Mouse (Mus musculus): ENCODE results near the gene Mycbpap. TPM values are rescaled to one million over a fixed set of nuclear protein-coding genes. Genes with fewer than 3 reads are reported as not detected.
A peak's percentile ranks its signal among the peaks of the same experiment; 100 is the strongest.

The Mycbpap gene
- total and polyA plus RNA-seq, 3 experiments, result 0.08 to 3.1 (median 1.1) TPM

- no peaks in the 10 kb centered on the region for H3K36me3 ChIP-seq (replicated peaks in 1 of 2; ENCODE audit: control insufficient read depth in 1 of 2, insufficient read depth in 1 of 2, low read length in 1 of 2)
- no peak; the same call in 1 of the 2 replicates for TF ChIP-seq NELFE (IDR thresholded peaks at IDR 0.05; ENCODE audit: low read depth, low read length)
- peak; percentile 100 for TF ChIP-seq SMC3 (IDR thresholded peaks at IDR 0.05; ENCODE audit: low read depth, low read length)
- peak; percentile 40; the same call in 1 of the 2 replicates for TF ChIP-seq IRF4 (IDR thresholded peaks at IDR 0.05; ENCODE audit: low read depth, low read length)
- TF ChIP-seq ZC3H11A (IDR thresholded peaks at IDR 0.05; ENCODE audit: low read depth, low read length), result peak; percentile 99
- peak; percentile 97 to 99 for TF ChIP-seq CTCF (conservative IDR thresholded peaks at IDR 0.05 in 1 of 2, IDR thresholded peaks at IDR 0.05 in 1 of 2; ENCODE audit: low read depth in 2 of 2, low read length in 2 of 2)
- TF ChIP-seq ELF1 (IDR thresholded peaks at IDR 0.05; ENCODE audit: low read depth, low read length), result peak; percentile 29; the same call in 1 of the 2 replicates
- peak; percentile 26; the same call in 1 of the 2 replicates for TF ChIP-seq NRF1 (IDR thresholded peaks at IDR 0.05; ENCODE audit: low read depth, low read length)
- TF ChIP-seq TCF12 (IDR thresholded peaks at IDR 0.05; ENCODE audit: low read depth, low read length), result no peak; the same call in 1 of the 2 replicates
- TF ChIP-seq MAZ (IDR thresholded peaks at IDR 0.05; ENCODE audit: low read depth, low read length), result 0 out of 2 replicates have a peak, but pooled peaks have one; percentile 19
- in situ Hi-C loops (cut with MboI; ENCODE audit: low pct_ligation_motif_present, low pct_unique_long_range_greater_than_20kb, low sequenced_read_pairs), result loop anchor here (10.0 kb wide), 1 partner anchor 351 kb away; no protein-coding TSS in a partner anchor
- peaks cover 88% of the 10 kb centered on the region for H3K27me3 ChIP-seq (replicated peaks)
- H3K79me2 ChIP-seq (replicated peaks; ENCODE audit: control insufficient read depth, extremely low read depth, insufficient read depth, poor library complexity, severe bottlenecking), result no peaks in the 10 kb centered on the region
- H3K9me3 ChIP-seq (replicated peaks; ENCODE audit: low read length), result no peaks in the 10 kb centered on the region
- dilution Hi-C loops (cut with MboI; ENCODE audit: extremely low pct_ligation_motif_present, extremely low pct_unique_long_range_greater_than_20kb, low sequenced_read_pairs), result no loop called here
- no peak within 1 kb of the TSS for H3K4me2 ChIP-seq (ENCODE audit: insufficient read depth, low read depth, poor library complexity, severe bottlenecking)
- peaks cover 3 to 6% of the 10 kb centered on the region in 2 experiments for H3K4me1 ChIP-seq (ENCODE audit: control insufficient read depth in 1 of 2, insufficient read depth in 2 of 2)
- H3K9ac ChIP-seq (ENCODE audit: insufficient read depth, low read depth), result no peak within 1 kb of the TSS
- H3K4me3 ChIP-seq (replicated peaks in 1 of 3; ENCODE audit: low read depth in 2 of 3, low read length in 2 of 3, poor library complexity in 1 of 3), result no peak within 1 kb of the TSS
- no peak within 1 kb of the TSS for H3K27ac ChIP-seq (ENCODE audit: insufficient read depth, low read depth)
- peak; percentile 75 for DNase-seq (ENCODE audit: extremely low read depth)
Observed at GRCm38 (mm10) chr11:94486001-94486400, 35.5 kb downstream of the Mycbpap start, which contains the start of gene Spata20. Gene Spata20, minus strand, starts transcription at chr11:94486179.

GRCm38 (mm10) chr11:94485223-94485622 lies 36.3 kb downstream of the Mycbpap start:
- no peak for DNase-seq (ENCODE audit: extremely low read depth)
- H3K9ac ChIP-seq (ENCODE audit: insufficient read depth, low read depth), result no peak overlapping the region
- peaks cover 0 to 4% of the 10 kb centered on the region in 2 experiments; a peak in 1 of 4 replicates for H3K4me1 ChIP-seq (ENCODE audit: control insufficient read depth in 1 of 2, insufficient read depth in 2 of 2)
- H3K4me2 ChIP-seq (ENCODE audit: insufficient read depth, low read depth, poor library complexity, severe bottlenecking), result no peak overlapping the region
- no peaks in the 10 kb centered on the region for H3K9me3 ChIP-seq (replicated peaks; ENCODE audit: low read length)
- H3K4me3 ChIP-seq (replicated peaks in 1 of 3; ENCODE audit: low read depth in 2 of 3, low read length in 2 of 3, poor library complexity in 1 of 3), result no peak overlapping the region
- in situ Hi-C loops (cut with MboI; ENCODE audit: low pct_ligation_motif_present, low pct_unique_long_range_greater_than_20kb, low sequenced_read_pairs) (loop anchor here (10.0 kb wide), 1 partner anchor 350 kb away; no protein-coding TSS in a partner anchor), dilution Hi-C loops (cut with MboI; ENCODE audit: extremely low pct_ligation_motif_present, extremely low pct_unique_long_range_greater_than_20kb, low sequenced_read_pairs) (no loop called here)
- H3K79me2 ChIP-seq (replicated peaks; ENCODE audit: control insufficient read depth, extremely low read depth, insufficient read depth, poor library complexity, severe bottlenecking), result no peaks in the 10 kb centered on the region
- H3K36me3 ChIP-seq (replicated peaks in 1 of 2; ENCODE audit: control insufficient read depth in 1 of 2, insufficient read depth in 1 of 2, low read length in 1 of 2), result no peaks in the 10 kb centered on the region
- no peak overlapping the region for H3K27ac ChIP-seq (ENCODE audit: insufficient read depth, low read depth)
- no peak for TF ChIP-seq UBTF (IDR thresholded peaks at IDR 0.05; ENCODE audit: low read depth, low read length)
- no peak for TF ChIP-seq PAX5 (IDR thresholded peaks at IDR 0.05; ENCODE audit: low read length)
- TF ChIP-seq MAFK (IDR thresholded peaks at IDR 0.05; ENCODE audit: insufficient replicate concordance, low read length), result no peak
- no peak for TF ChIP-seq JUN (IDR thresholded peaks at IDR 0.05; ENCODE audit: insufficient read depth, low read depth, low read length)
- no peak for TF ChIP-seq BHLHE40 (IDR thresholded peaks at IDR 0.05; ENCODE audit: low read depth, low read length)
- no peak for TF ChIP-seq NELFE (IDR thresholded peaks at IDR 0.05; ENCODE audit: low read depth, low read length)
- no peak for TF ChIP-seq MAZ (IDR thresholded peaks at IDR 0.05; ENCODE audit: low read depth, low read length)
- H3K27me3 ChIP-seq (replicated peaks), result peaks cover 90% of the 10 kb centered on the region

Measured in CH12.LX (cell line).